Mouse (Mus musculus): ENCODE results near the gene Gm20696. TPM values are rescaled to one million over a fixed set of nuclear protein-coding genes. Genes with fewer than 3 reads are reported as not detected.

The Gm20696 gene
- polyA plus RNA-seq, 2 experiments, result 0.16 to 0.33 TPM

GRCm38 (mm10) chr6:99377131-99377530 lies 289.5 kb downstream of the Gm20696 start:
- no peak overlapping the region for H3K4me3 ChIP-seq (ENCODE audit: insufficient read depth in 1 of 2, low read depth in 2 of 2, low read length in 2 of 2)
- H3K9ac ChIP-seq (replicated peaks), result no peak overlapping the region
- peaks cover 0 to 12% of the 10 kb centered on the region in 2 experiments; a peak in 2 of 4 replicates for H3K4me1 ChIP-seq (replicated peaks; ENCODE audit: control insufficient read depth in 2 of 2, insufficient read depth in 2 of 2, low read length in 1 of 2)
- DNase-seq (ENCODE audit: low read depth in 3 of 3, low spot score in 3 of 3), result no peak
- no peaks in the 10 kb centered on the region for H3K27me3 ChIP-seq (ENCODE audit: control insufficient read depth, insufficient read depth, low read length)
- WGBS (ENCODE audit: insufficient replicate concordance), result 55% methylated on average over 2 of the region's 2 CpGs
- no peak overlapping the region for H3K4me2 ChIP-seq (ENCODE audit: low read depth)
- no peaks in the 10 kb centered on the region for H3K36me3 ChIP-seq (replicated peaks; ENCODE audit: control insufficient read depth, insufficient read depth, low read depth)
- TF ChIP-seq EP300 (IDR thresholded peaks at IDR 0.05; ENCODE audit: low read depth) (no peak), CTCF (IDR thresholded peaks at IDR 0.05; ENCODE audit: low read depth) (no peak)
- H3K27ac ChIP-seq, result no peak overlapping the region
- H3K9me3 ChIP-seq (ENCODE audit: control insufficient read depth, low read length), result no peaks in the 10 kb centered on the region
- ATAC-seq (ENCODE audit: insufficient read depth), result no peak

GRCm38 (mm10) chr6:99376721-99377120 lies 289.9 kb downstream of the Gm20696 start:
- TF ChIP-seq CTCF (IDR thresholded peaks at IDR 0.05; ENCODE audit: low read depth), result no peak
- TF ChIP-seq EP300 (IDR thresholded peaks at IDR 0.05; ENCODE audit: low read depth), result no peak
- 82% methylated on average over 8 of the region's 8 CpGs for WGBS (ENCODE audit: insufficient replicate concordance)
- H3K4me2 ChIP-seq (ENCODE audit: low read depth), result no peak overlapping the region
- ATAC-seq (ENCODE audit: insufficient read depth), result no peak
- no peaks in the 10 kb centered on the region for H3K9me3 ChIP-seq (ENCODE audit: control insufficient read depth, low read length)
- H3K36me3 ChIP-seq (replicated peaks; ENCODE audit: control insufficient read depth, insufficient read depth, low read depth), result no peaks in the 10 kb centered on the region
- H3K27me3 ChIP-seq (ENCODE audit: control insufficient read depth, insufficient read depth, low read length), result no peaks in the 10 kb centered on the region
- no peak overlapping the region for H3K4me3 ChIP-seq (ENCODE audit: insufficient read depth in 1 of 2, low read depth in 2 of 2, low read length in 2 of 2)
- H3K9ac ChIP-seq (replicated peaks), result no peak overlapping the region
- peaks cover 0 to 12% of the 10 kb centered on the region in 2 experiments; a peak in 2 of 4 replicates for H3K4me1 ChIP-seq (replicated peaks; ENCODE audit: control insufficient read depth in 2 of 2, insufficient read depth in 2 of 2, low read length in 1 of 2)
- H3K27ac ChIP-seq, result no peak overlapping the region
- DNase-seq (ENCODE audit: low read depth in 3 of 3, low spot score in 3 of 3), result no peak

GRCm38 (mm10) chr6:99375865-99376264 lies 290.7 kb downstream of the Gm20696 start:
- no peaks in the 10 kb centered on the region for H3K9me3 ChIP-seq (ENCODE audit: control insufficient read depth, low read length)
- H3K4me3 ChIP-seq (ENCODE audit: insufficient read depth in 1 of 2, low read depth in 2 of 2, low read length in 2 of 2), result no peak overlapping the region
- H3K4me2 ChIP-seq (ENCODE audit: low read depth), result no peak overlapping the region
- WGBS (ENCODE audit: insufficient replicate concordance), result 63% methylated on average over 6 of the region's 6 CpGs
- H3K9ac ChIP-seq (replicated peaks), result no peak overlapping the region
- no peak for DNase-seq (ENCODE audit: low read depth in 3 of 3, low spot score in 3 of 3)
- ATAC-seq (ENCODE audit: insufficient read depth), result no peak
- no peaks in the 10 kb centered on the region for H3K36me3 ChIP-seq (replicated peaks; ENCODE audit: control insufficient read depth, insufficient read depth, low read depth)
- peaks cover 0 to 12% of the 10 kb centered on the region in 2 experiments; a peak in 2 of 4 replicates for H3K4me1 ChIP-seq (replicated peaks; ENCODE audit: control insufficient read depth in 2 of 2, insufficient read depth in 2 of 2, low read length in 1 of 2)
- H3K27me3 ChIP-seq (ENCODE audit: control insufficient read depth, insufficient read depth, low read length), result no peaks in the 10 kb centered on the region
- no peak for TF ChIP-seq CTCF (IDR thresholded peaks at IDR 0.05; ENCODE audit: low read depth)
- no peak overlapping the region for H3K27ac ChIP-seq

- Histone ChIP-seq H3K27me3 (ENCODE audit: control insufficient read depth, insufficient read depth, low read length) (no peaks in the 10 kb centered on the region), H3K4me3 (ENCODE audit: insufficient read depth in 1 of 2, low read depth in 2 of 2, low read length in 2 of 2) (no peak overlapping the region), H3K4me2 (ENCODE audit: low read depth) (no peak overlapping the region), H3K36me3 (replicated peaks; ENCODE audit: control insufficient read depth, insufficient read depth, low read depth) (no peaks in the 10 kb centered on the region), H3K4me1 (replicated peaks; ENCODE audit: control insufficient read depth in 2 of 2, insufficient read depth in 2 of 2, low read length in 1 of 2) (peaks cover 0 to 12% of the 10 kb centered on the region in 2 experiments; a peak in 2 of 4 replicates), H3K9ac (replicated peaks) (no peak overlapping the region), H3K27ac (no peak overlapping the region), H3K9me3 (ENCODE audit: control insufficient read depth, low read length) (no peaks in the 10 kb centered on the region)
- ATAC-seq (ENCODE audit: insufficient read depth) (no peak), DNase-seq (ENCODE audit: low read depth in 3 of 3, low spot score in 3 of 3) (no peak)
- 65% methylated on average over 4 of the region's 4 CpGs for WGBS (ENCODE audit: insufficient replicate concordance)
- TF ChIP-seq CTCF (IDR thresholded peaks at IDR 0.05; ENCODE audit: low read depth) (no peak), EP300 (IDR thresholded peaks at IDR 0.05; ENCODE audit: low read depth) (no peak)
Observed at GRCm38 (mm10) chr6:99375376-99375775, 291.2 kb downstream of the Gm20696 start.

- ATAC-seq (ENCODE audit: insufficient read depth) (no peak), DNase-seq (ENCODE audit: low read depth in 3 of 3, low spot score in 3 of 3) (no peak)
- Histone ChIP-seq H3K9me3 (ENCODE audit: control insufficient read depth, low read length) (no peaks in the 10 kb centered on the region), H3K4me1 (replicated peaks; ENCODE audit: control insufficient read depth in 2 of 2, insufficient read depth in 2 of 2, low read length in 1 of 2) (peaks cover 0 to 12% of the 10 kb centered on the region in 2 experiments; a peak in 2 of 4 replicates), H3K4me2 (ENCODE audit: low read depth) (no peak overlapping the region), H3K27me3 (ENCODE audit: control insufficient read depth, insufficient read depth, low read length) (no peaks in the 10 kb centered on the region), H3K9ac (replicated peaks) (no peak overlapping the region), H3K36me3 (replicated peaks; ENCODE audit: control insufficient read depth, insufficient read depth, low read depth) (no peaks in the 10 kb centered on the region), H3K27ac (no peak overlapping the region), H3K4me3 (ENCODE audit: insufficient read depth in 1 of 2, low read depth in 2 of 2, low read length in 2 of 2) (no peak overlapping the region)
- WGBS (ENCODE audit: insufficient replicate concordance), result 52% methylated on average over 19 of the region's 19 CpGs
- no peak for TF ChIP-seq EP300 (IDR thresholded peaks at IDR 0.05; ENCODE audit: low read depth)
- TF ChIP-seq CTCF (IDR thresholded peaks at IDR 0.05; ENCODE audit: low read depth), result no peak
Observed at GRCm38 (mm10) chr6:99374448-99375271, 291.9 kb downstream of the Gm20696 start.

Measured in liver, embryonic 14.5 days (tissue).